41 mouse cellular contexts compared by ENCODE assay signal in the genomic region with DNA sequence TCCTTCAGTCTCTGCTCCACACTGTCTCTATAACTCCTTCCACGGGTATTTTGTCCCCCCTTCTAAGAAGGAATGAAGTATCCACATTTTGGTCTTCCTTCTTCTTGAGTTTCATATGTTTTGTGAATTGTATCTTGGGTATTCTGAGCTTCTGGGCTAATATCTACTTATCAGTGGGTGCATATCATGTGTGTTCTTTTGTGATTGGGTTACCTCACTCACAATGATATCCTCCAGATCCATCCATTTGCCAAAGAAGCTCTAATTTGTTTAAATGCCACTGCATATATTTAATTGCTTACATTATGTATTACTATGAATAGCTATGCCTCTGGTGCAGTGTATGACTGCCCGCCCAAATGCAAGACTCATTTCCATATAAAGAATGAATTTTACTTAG. TPM values are rescaled to one million over a fixed set of nuclear protein-coding genes. Genes with fewer than 3 reads are reported as not detected.
"Had no signal": no experiment of that assay in that cellular context is flagged by ENCODE, and none has a peak within 500 bp of the region (broad histone marks: within the 10 kb centered on the region; RNA-seq: fewer than 3 reads in every experiment).

No protein-coding gene starts in this region.

RNA-seq across cellular contexts. Expression of a gene that starts 16.5 kb away (rescaled TPM):
- total RNA-seq: heart, adult 2 months; heart, adult 8-10 months; heart, postnatal 10 days; heart, postnatal 14 days; heart, postnatal 25 days; heart, postnatal 36 days; heart, postnatal 4 days; hematopoietic stem cell, adult 5-6 weeks; hindbrain, postnatal 0 days; layer of hippocampus, adult 18-20 months; layer of hippocampus, adult 2 months; layer of hippocampus, adult 8-10 months; layer of hippocampus, postnatal 10 days; layer of hippocampus, postnatal 14 days; layer of hippocampus, postnatal 25 days had no signal
- polyA plus RNA-seq: heart, adult 2 months; heart, embryonic 10.5 days; heart, embryonic 11.5 days; heart, embryonic 12.5 days; heart, embryonic 13.5 days; heart, embryonic 14.5 days; heart, embryonic 15.5 days; heart, embryonic 16.5 days; heart, postnatal 0 days; hindbrain, embryonic 10.5 days; hindbrain, embryonic 11.5 days; hindbrain, embryonic 12.5 days; hindbrain, embryonic 13.5 days; hindbrain, embryonic 14.5 days; hindbrain, embryonic 15.5 days; hindbrain, embryonic 16.5 days; hindbrain, postnatal 0 days; inflammation-experienced regulatory T-cells, adult 6 months; intestine, embryonic 14.5 days; intestine, embryonic 15.5 days; intestine, embryonic 16.5 days; intestine, postnatal 0 days; kidney, adult 2 months; kidney, embryonic 14.5 days; kidney, embryonic 15.5 days; kidney, embryonic 16.5 days; kidney, postnatal 0 days; large intestine, adult 2 months had no signal

RNA-seq across cellular contexts. Expression of a gene that starts 28.6 kb away (rescaled TPM):
- total RNA-seq: heart, adult 2 months; heart, adult 8-10 months; heart, postnatal 10 days; heart, postnatal 14 days; heart, postnatal 25 days; heart, postnatal 36 days; heart, postnatal 4 days; hematopoietic stem cell, adult 5-6 weeks; hindbrain, postnatal 0 days; layer of hippocampus, adult 18-20 months; layer of hippocampus, adult 2 months; layer of hippocampus, adult 8-10 months; layer of hippocampus, postnatal 10 days; layer of hippocampus, postnatal 14 days; layer of hippocampus, postnatal 25 days had no signal
- polyA plus RNA-seq: heart, adult 2 months; heart, embryonic 10.5 days; heart, embryonic 11.5 days; heart, embryonic 12.5 days; heart, embryonic 13.5 days; heart, embryonic 14.5 days; heart, embryonic 15.5 days; heart, embryonic 16.5 days; heart, postnatal 0 days; hindbrain, embryonic 10.5 days; hindbrain, embryonic 11.5 days; hindbrain, embryonic 12.5 days; hindbrain, embryonic 13.5 days; hindbrain, embryonic 14.5 days; hindbrain, embryonic 15.5 days; hindbrain, embryonic 16.5 days; hindbrain, postnatal 0 days; inflammation-experienced regulatory T-cells, adult 6 months; intestine, embryonic 14.5 days; intestine, embryonic 15.5 days; intestine, embryonic 16.5 days; intestine, postnatal 0 days; kidney, adult 2 months; kidney, embryonic 14.5 days; kidney, embryonic 15.5 days; kidney, embryonic 16.5 days; kidney, postnatal 0 days; large intestine, adult 2 months had no signal

RNA-seq across cellular contexts. Expression of a gene that starts 32.2 kb away (rescaled TPM):
- total RNA-seq: heart, adult 2 months; heart, adult 8-10 months; heart, postnatal 10 days; heart, postnatal 14 days; heart, postnatal 25 days; heart, postnatal 36 days; heart, postnatal 4 days; hematopoietic stem cell, adult 5-6 weeks; hindbrain, postnatal 0 days; layer of hippocampus, adult 18-20 months; layer of hippocampus, adult 2 months; layer of hippocampus, adult 8-10 months; layer of hippocampus, postnatal 10 days; layer of hippocampus, postnatal 14 days; layer of hippocampus, postnatal 25 days had no signal
- polyA plus RNA-seq: heart, adult 2 months; heart, embryonic 13.5 days; heart, embryonic 14.5 days; heart, embryonic 15.5 days; heart, embryonic 16.5 days; heart, postnatal 0 days; hindbrain, embryonic 10.5 days; hindbrain, embryonic 11.5 days; hindbrain, embryonic 12.5 days; hindbrain, embryonic 13.5 days; hindbrain, embryonic 14.5 days; hindbrain, embryonic 15.5 days; hindbrain, embryonic 16.5 days; hindbrain, postnatal 0 days; inflammation-experienced regulatory T-cells, adult 6 months; intestine, embryonic 14.5 days; intestine, embryonic 15.5 days; intestine, embryonic 16.5 days; intestine, postnatal 0 days; kidney, adult 2 months; kidney, embryonic 14.5 days; kidney, embryonic 15.5 days; kidney, embryonic 16.5 days; kidney, postnatal 0 days; large intestine, adult 2 months had no signal
